Mouse (Mus musculus): ENCODE measurements at regions not wholly inside any gene's neighbourhood (a gene's known extent, or its start where the extent isn't known, plus 50 kb on each side); places are given as distances from the start of the nearest gene placed in this dataset.

- intact Hi-C loops (cut with DNase I): no loop called here
- H3K27ac ChIP-seq: no peak overlapping the region
- H3K4me3 ChIP-seq: no peak overlapping the region
- no peak for DNase-seq
- no peak for TF ChIP-seq CTCF (IDR thresholded peaks at IDR 0.05)
These were observed 221.9 kb upstream of the Nmur2 start for GRCm38 (mm10) chr11:56262726-56263125.

GRCm38 (mm10) chr11:56256356-56256755 lies 215.5 kb upstream of the Nmur2 start:
- no peak for TF ChIP-seq CTCF (IDR thresholded peaks at IDR 0.05)
- intact Hi-C loops (cut with DNase I): no loop called here
- no peak for DNase-seq
- H3K27ac ChIP-seq: no peak overlapping the region
- no peak overlapping the region for H3K4me3 ChIP-seq

GRCm38 (mm10) chr11:56254437-56254836 lies 213.6 kb upstream of the Nmur2 start:
- intact Hi-C loops (cut with DNase I): no loop called here
- no peak for TF ChIP-seq CTCF (IDR thresholded peaks at IDR 0.05)
- H3K4me3 ChIP-seq: no peak overlapping the region
- DNase-seq: no peak
- H3K27ac ChIP-seq: no peak overlapping the region

GRCm38 (mm10) chr11:56247333-56247823 lies 206.6 kb upstream of the Nmur2 start:
- H3K27ac ChIP-seq: no peak overlapping the region
- no peak for DNase-seq
- intact Hi-C loops (cut with DNase I): no loop called here
- TF ChIP-seq CTCF (IDR thresholded peaks at IDR 0.05): no peak
- no peak overlapping the region for H3K4me3 ChIP-seq

GRCm38 (mm10) chr11:56246549-56247332 lies 205.9 kb upstream of the Nmur2 start:
- intact Hi-C loops (cut with DNase I): no loop called here

GRCm38 (mm10) chr11:56244951-56245350 lies 204.1 kb upstream of the Nmur2 start:
- intact Hi-C loops (cut with DNase I): no loop called here
- Histone ChIP-seq H3K4me3 (no peak overlapping the region), H3K27ac (no peak overlapping the region)
- no peak for TF ChIP-seq CTCF (IDR thresholded peaks at IDR 0.05)
- DNase-seq: no peak

More at GRCm38 (mm10) chr11:56246549-56247332, 205.9 kb upstream of the Nmur2 start:
- no peak overlapping the region for H3K27ac ChIP-seq
- no peak for DNase-seq
- no peak for TF ChIP-seq CTCF (IDR thresholded peaks at IDR 0.05)
- H3K4me3 ChIP-seq: no peak overlapping the region

- intact Hi-C loops (cut with DNase I): no loop called here
- Histone ChIP-seq H3K4me3 (no peak overlapping the region), H3K27ac (no peak overlapping the region)
- TF ChIP-seq CTCF (IDR thresholded peaks at IDR 0.05): no peak
- no peak for DNase-seq
These were observed 202.6 kb upstream of the Nmur2 start for GRCm38 (mm10) chr11:56243447-56243846.

GRCm38 (mm10) chr11:56238745-56239144 lies 197.9 kb upstream of the Nmur2 start:
- intact Hi-C loops (cut with DNase I): no loop called here

GRCm38 (mm10) chr11:56224999-56225398 lies 184.2 kb upstream of the Nmur2 start:
- peak; percentile 32; the same call in 1 of the 2 replicates for TF ChIP-seq CTCF (IDR thresholded peaks at IDR 0.05)
- Histone ChIP-seq H3K4me3 (no peak overlapping the region), H3K27ac (no peak overlapping the region)
- no peak for DNase-seq
- intact Hi-C loops (cut with DNase I): no loop called here

More at GRCm38 (mm10) chr11:56238745-56239144, 197.9 kb upstream of the Nmur2 start:
- Histone ChIP-seq H3K27ac (no peak overlapping the region), H3K4me3 (no peak overlapping the region)
- DNase-seq: no peak
- no peak for TF ChIP-seq CTCF (IDR thresholded peaks at IDR 0.05)

GRCm38 (mm10) chr11:56215706-56216105 lies 174.9 kb upstream of the Nmur2 start:
- Histone ChIP-seq H3K4me3 (no peak overlapping the region), H3K27ac (no peak overlapping the region)
- intact Hi-C loops (cut with DNase I): no loop called here
- no peak for DNase-seq
- no peak for TF ChIP-seq CTCF (IDR thresholded peaks at IDR 0.05)

GRCm38 (mm10) chr11:56201844-56202243 lies 161.0 kb upstream of the Nmur2 start:
- TF ChIP-seq CTCF (IDR thresholded peaks at IDR 0.05): no peak
- intact Hi-C loops (cut with DNase I): no loop called here
- H3K4me3 ChIP-seq: no peak overlapping the region
- DNase-seq: no peak
- no peak overlapping the region for H3K27ac ChIP-seq

GRCm38 (mm10) chr11:56195316-56195715 lies 154.5 kb upstream of the Nmur2 start:
- TF ChIP-seq CTCF (IDR thresholded peaks at IDR 0.05): no peak
- H3K27ac ChIP-seq: no peak overlapping the region
- no peak overlapping the region for H3K4me3 ChIP-seq
- DNase-seq: no peak
- intact Hi-C loops (cut with DNase I): no loop called here

- DNase-seq: no peak
- no peak overlapping the region for H3K27ac ChIP-seq
- no peak overlapping the region for H3K4me3 ChIP-seq
- no peak for TF ChIP-seq CTCF (IDR thresholded peaks at IDR 0.05)
- intact Hi-C loops (cut with DNase I): no loop called here
These were observed 152.6 kb upstream of the Nmur2 start for GRCm38 (mm10) chr11:56193426-56193825.

GRCm38 (mm10) chr11:56173895-56174294 lies 133.1 kb upstream of the Nmur2 start:
- H3K27ac ChIP-seq: no peak overlapping the region
- intact Hi-C loops (cut with DNase I): no loop called here
- no peak for DNase-seq
- no peak for TF ChIP-seq CTCF (IDR thresholded peaks at IDR 0.05)
- no peak overlapping the region for H3K4me3 ChIP-seq
